Mouse (Mus musculus) forebrain, embryonic 12.5 days (tissue): ENCODE data around the gene Tnfrsf13c. TPM values are rescaled to one million over a fixed set of nuclear protein-coding genes. Genes with fewer than 3 reads are reported as not detected.

ENCODE experiments used
- ATAC-seq: fragments of 200-750 bp; cut with Nextera tagmentation; 2 replicates; pipeline ENCODE4 v1.8.0; 2017; ENCODE audit warnings: moderate TSS enrichment; ENCODE audit not compliant: low FRiP score
- H3K27ac ChIP-seq: fragments of 300-500 bp; sonication (generic); 2 replicates; pipeline ENCODE4 v1.5.1; 2016; ENCODE audit warnings: mild to moderate bottlenecking
- H3K27me3 ChIP-seq: fragments of 300-500 bp; sonication (generic); 2 replicates; pipeline ENCODE4 v1.6.1; 2016; ENCODE audit warnings: mild to moderate bottlenecking
- H3K36me3 ChIP-seq: fragments of 300-500 bp; sonication (generic); replicated peaks from 2 replicates; pipeline ENCODE4 v1.6.1; 2016; ENCODE audit warnings: mild to moderate bottlenecking
- H3K4me1 ChIP-seq: fragments of 300-500 bp; sonication (generic); 2 replicates; pipeline ENCODE4 v1.6.1; 2016
- H3K4me2 ChIP-seq: fragments of 300-500 bp; sonication (generic); 2 replicates; pipeline ENCODE4 v1.6.1; 2016; ENCODE audit warnings: mild to moderate bottlenecking, moderate library complexity
- H3K4me3 ChIP-seq: fragments of 300-500 bp; sonication (generic); replicated peaks from 2 replicates; pipeline ENCODE4 v1.5.1; 2016; ENCODE audit warnings: mild to moderate bottlenecking
- H3K9ac ChIP-seq: fragments of 300-500 bp; sonication (generic); 2 replicates; pipeline ENCODE4 v1.6.1; 2016; ENCODE audit warnings: mild to moderate bottlenecking
- H3K9me3 ChIP-seq: fragments of 300-500 bp; sonication (generic); 2 replicates; pipeline ENCODE4 v1.6.1; 2016
- WGBS: fragments of 180-500 bp; shearing (Covaris S2); methylation state at CpG from one replicate; pipeline ENCODE4 v1.1.7; 2016; 5-methylcytosine and 5-hydroxymethylcytosine counted together
- polyA plus RNA-seq: library from polyadenylated mRNA; unstranded; fragments of >200 nt; fragmentation: Nextera tagmentation; extraction: Ambion mirVana; gene quantifications from 2 replicates; pipeline ENCODE4 v1.2.1, GENCODE M21; 2016

The Tnfrsf13c gene
- polyA plus RNA-seq, 1 experiment from 2014 or later = 0.29 TPM

- ATAC-seq = no peak
- no peak overlapping the region for H3K27ac ChIP-seq
- 38% methylated on average over 7 of the region's 7 CpGs for WGBS
- H3K36me3 ChIP-seq = no peaks in the 10 kb centered on the region
- H3K4me3 ChIP-seq = no peak overlapping the region
- peaks cover 43% of the 10 kb centered on the region for H3K27me3 ChIP-seq
- H3K9ac ChIP-seq = no peak overlapping the region
- peaks cover 31% of the 10 kb centered on the region for H3K4me1 ChIP-seq
- H3K9me3 ChIP-seq = no peaks in the 10 kb centered on the region
- peak overlapping the region; percentile 62 for H3K4me2 ChIP-seq
Observed at GRCm38 (mm10) chr15:82224602-82225215, 540 bp upstream of the Tnfrsf13c start.

DNA sequence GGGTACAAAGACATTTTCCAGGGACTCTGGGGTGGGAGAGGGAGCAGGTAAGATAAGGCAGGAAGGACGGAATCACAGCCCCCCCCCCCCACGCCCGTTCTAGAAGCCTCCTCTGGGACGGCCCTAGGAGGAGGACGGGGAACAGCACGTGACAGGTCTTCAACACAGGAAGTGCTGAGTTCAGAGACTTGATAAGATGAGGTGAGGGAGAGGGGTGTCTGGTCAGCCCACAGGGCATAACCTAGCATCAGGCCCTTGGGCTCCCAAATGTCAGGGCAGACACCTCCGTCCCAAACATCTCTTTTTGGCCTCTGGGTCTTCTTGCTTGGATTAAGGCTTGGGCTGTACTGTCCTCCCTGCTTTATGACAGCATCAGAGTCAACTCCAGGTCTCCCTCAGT is 918 bp downstream of the Tnfrsf13c start:
- Histone ChIP-seq H3K4me3 (no peak overlapping the region), H3K27me3 (peaks cover 53% of the 10 kb centered on the region)

GRCm38 (mm10) chr15:82221104-82221860 is 2.9 kb downstream of the Tnfrsf13c start:
- H3K9ac ChIP-seq = peak overlapping the region; percentile 12; the same call in 1 of the 2 replicates
- no peaks in the 10 kb centered on the region for H3K9me3 ChIP-seq
- peaks cover 61% of the 10 kb centered on the region for H3K27me3 ChIP-seq
- no peaks in the 10 kb centered on the region for H3K36me3 ChIP-seq
- no peak overlapping the region for H3K27ac ChIP-seq
- H3K4me2 ChIP-seq = no peak overlapping the region
- H3K4me1 ChIP-seq = peaks cover 39% of the 10 kb centered on the region
- no peak for ATAC-seq
- WGBS = 66% methylated on average over 14 of the region's 14 CpGs
- no peak overlapping the region for H3K4me3 ChIP-seq

More for the DNA sequence above, 918 bp downstream of the Tnfrsf13c start:
- ATAC-seq = no peak
- Histone ChIP-seq H3K9ac (no peak overlapping the region), H3K4me1 (peaks cover 28% of the 10 kb centered on the region), H3K4me2 (no peak overlapping the region), H3K36me3 (no peaks in the 10 kb centered on the region), H3K9me3 (no peaks in the 10 kb centered on the region), H3K27ac (no peak overlapping the region)
- WGBS = 63% methylated on average over 7 of the region's 7 CpGs

- H3K4me2 ChIP-seq = no peak overlapping the region
- H3K36me3 ChIP-seq = no peaks in the 10 kb centered on the region
- no peak overlapping the region for H3K27ac ChIP-seq
- WGBS = 52% methylated on average over 11 of the region's 12 CpGs
- peaks cover 63% of the 10 kb centered on the region for H3K27me3 ChIP-seq
- no peak for ATAC-seq
- no peak overlapping the region for H3K4me3 ChIP-seq
- H3K4me1 ChIP-seq = peaks cover 48% of the 10 kb centered on the region
- H3K9me3 ChIP-seq = no peaks in the 10 kb centered on the region
- no peak overlapping the region for H3K9ac ChIP-seq
Observed at GRCm38 (mm10) chr15:82220003-82220675, 4.0 kb downstream of the Tnfrsf13c start.

- Histone ChIP-seq H3K4me2 (no peak overlapping the region), H3K4me1 (peaks cover 41% of the 10 kb centered on the region), H3K4me3 (no peak overlapping the region), H3K36me3 (no peaks in the 10 kb centered on the region), H3K9ac (no peak overlapping the region), H3K27ac (no peak overlapping the region), H3K9me3 (no peaks in the 10 kb centered on the region), H3K27me3 (peaks cover 63% of the 10 kb centered on the region)
- no peak for ATAC-seq
- WGBS = 84% methylated on average over 26 of the region's 26 CpGs
Observed at GRCm38 (mm10) chr15:82218778-82219666, 5.1 kb downstream of the Tnfrsf13c start.

- no peak overlapping the region for H3K9ac ChIP-seq
- ATAC-seq = no peak
- H3K4me2 ChIP-seq = no peak overlapping the region
- no peak overlapping the region for H3K4me3 ChIP-seq
- WGBS = 30% methylated on average over 9 of the region's 9 CpGs
- H3K9me3 ChIP-seq = no peaks in the 10 kb centered on the region
- H3K27me3 ChIP-seq = peaks cover 62% of the 10 kb centered on the region
- H3K36me3 ChIP-seq = no peaks in the 10 kb centered on the region
- H3K4me1 ChIP-seq = peaks cover 34% of the 10 kb centered on the region
- no peak overlapping the region for H3K27ac ChIP-seq
Observed at GRCm38 (mm10) chr15:82217980-82218379, 6.2 kb downstream of the Tnfrsf13c start.

- WGBS = 10% methylated on average over 7 of the region's 7 CpGs
- Histone ChIP-seq H3K9ac (0 out of 2 replicates have a peak overlapping the region, but pooled peaks have one; percentile 12), H3K27ac (no peak overlapping the region), H3K4me3 (no peak overlapping the region), H3K4me2 (no peak overlapping the region), H3K4me1 (peaks cover 42% of the 10 kb centered on the region), H3K9me3 (no peaks in the 10 kb centered on the region), H3K27me3 (peaks cover 62% of the 10 kb centered on the region), H3K36me3 (no peaks in the 10 kb centered on the region)
- ATAC-seq = no peak
Observed at GRCm38 (mm10) chr15:82217039-82217438, 7.1 kb downstream of the Tnfrsf13c start.

GRCm38 (mm10) chr15:82216142-82216827 is 7.9 kb downstream of the Tnfrsf13c start:
- Histone ChIP-seq H3K9ac (no peak overlapping the region), H3K4me2 (no peak overlapping the region)
- no peak for ATAC-seq

GRCm38 (mm10) chr15:82215332-82216046 is 8.7 kb downstream of the Tnfrsf13c start:
- no peak for ATAC-seq
- H3K9ac ChIP-seq = no peak overlapping the region
- H3K36me3 ChIP-seq = no peaks in the 10 kb centered on the region
- H3K4me3 ChIP-seq = no peak overlapping the region
- H3K4me2 ChIP-seq = no peak overlapping the region
- 31% methylated on average over 11 of the region's 11 CpGs for WGBS
- peaks cover 43% of the 10 kb centered on the region for H3K4me1 ChIP-seq
- no peak overlapping the region for H3K27ac ChIP-seq
- H3K9me3 ChIP-seq = no peaks in the 10 kb centered on the region
- peaks cover 78% of the 10 kb centered on the region for H3K27me3 ChIP-seq

More at GRCm38 (mm10) chr15:82216142-82216827, 7.9 kb downstream of the Tnfrsf13c start:
- no peak overlapping the region for H3K4me3 ChIP-seq
- H3K27me3 ChIP-seq = peaks cover 70% of the 10 kb centered on the region
- WGBS = 41% methylated on average over 20 of the region's 20 CpGs
- H3K36me3 ChIP-seq = no peaks in the 10 kb centered on the region
- no peak overlapping the region for H3K27ac ChIP-seq
- H3K4me1 ChIP-seq = peaks cover 49% of the 10 kb centered on the region
- H3K9me3 ChIP-seq = no peaks in the 10 kb centered on the region

DNA sequence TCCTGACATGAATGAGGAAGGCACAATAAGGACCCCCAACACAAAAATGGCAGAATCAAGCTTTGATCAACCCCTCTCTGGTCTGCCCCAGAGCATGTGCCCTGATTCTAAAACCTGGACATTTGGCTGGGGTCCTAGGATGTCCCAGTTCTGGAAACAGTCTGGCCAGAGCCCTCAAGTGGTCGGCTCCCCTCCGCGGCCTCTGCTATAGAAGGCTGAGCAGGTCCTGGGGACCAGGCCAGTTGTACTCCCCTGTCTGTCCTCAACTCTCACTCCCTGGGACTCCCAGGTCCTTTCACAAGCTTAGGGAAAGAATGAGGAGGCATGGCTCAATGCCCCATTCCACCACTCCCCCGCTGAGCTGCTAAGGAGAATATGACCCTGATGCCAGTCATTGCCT is 10.9 kb downstream of the Tnfrsf13c start:
- Histone ChIP-seq H3K27me3 (peaks cover 90% of the 10 kb centered on the region), H3K27ac (no peak overlapping the region), H3K36me3 (no peaks in the 10 kb centered on the region), H3K9me3 (no peaks in the 10 kb centered on the region), H3K9ac (no peak overlapping the region), H3K4me1 (peaks cover 35% of the 10 kb centered on the region), H3K4me2 (peak overlapping the region; percentile 69; the same call in 1 of the 2 replicates), H3K4me3 (no peak overlapping the region; the same call in 1 of the 2 replicates)
- no peak for ATAC-seq
- 9% methylated on average over 4 of the region's 4 CpGs for WGBS

DNA sequence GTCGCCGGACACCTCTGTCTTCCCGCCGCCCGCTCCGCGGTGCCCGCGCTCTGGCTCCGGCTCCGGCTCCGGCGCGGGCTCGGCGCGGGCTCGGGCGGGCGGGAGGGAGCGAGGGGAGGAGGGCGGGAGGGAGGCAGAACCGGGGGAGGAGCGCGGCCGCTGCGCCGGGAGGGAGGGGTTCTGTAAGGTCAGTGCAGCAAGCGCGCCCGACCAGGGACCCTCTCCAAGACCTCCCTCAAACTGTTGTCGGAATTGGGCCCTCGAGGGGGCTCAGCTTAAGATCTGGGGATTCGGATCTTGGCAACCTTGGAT is 11.5 kb downstream of the Tnfrsf13c start, which contains the start of gene Shisa8:
TSS of gene Shisa8 (minus strand) at position 64 of the 312 bp plus-strand sequence.
- peak; percentile 8; the same call in 1 of the 2 replicates for ATAC-seq
- Histone ChIP-seq H3K9ac (peak within 1 kb of the TSS; percentile 31), H3K27ac (no peak within 1 kb of the TSS), H3K4me2 (peak within 1 kb of the TSS; percentile 69), H3K4me1 (peaks cover 36% of the 10 kb centered on the region), H3K27me3 (peaks cover 95% of the 10 kb centered on the region), H3K4me3 (peak within 1 kb of the TSS; percentile 47), H3K9me3 (no peaks in the 10 kb centered on the region), H3K36me3 (no peaks in the 10 kb centered on the region)
- WGBS = 0% methylated on average over 26 of the region's 34 CpGs
